Comparison of ENCODE assay signal across 32 mouse cellular contexts in the genomic region with DNA sequence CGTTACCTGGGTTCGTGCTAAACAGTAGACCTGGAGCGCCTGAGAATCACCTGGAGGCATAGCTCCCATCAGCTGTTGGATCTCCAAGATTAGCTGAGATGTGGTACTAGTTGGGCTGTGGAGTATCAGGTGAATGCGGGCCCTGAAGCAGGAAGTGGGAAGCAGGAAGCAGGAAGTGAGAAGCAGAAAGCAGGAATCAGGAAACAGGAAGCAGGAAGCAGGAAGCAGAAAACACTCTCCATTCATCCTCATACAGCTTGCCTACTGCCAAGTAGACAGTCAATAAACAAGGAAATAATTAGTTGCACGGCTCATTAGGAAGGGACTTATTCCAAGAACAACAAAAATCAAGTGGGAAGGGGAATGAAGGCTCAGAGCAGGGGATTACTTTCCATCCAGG.
"Had no signal": no experiment of that assay in that cellular context is flagged by ENCODE, and none has a peak within 500 bp of the region (broad histone marks: within the 10 kb centered on the region; RNA-seq: fewer than 3 reads in every experiment).

No protein-coding gene starts in this region.

- H3K9me3 ChIP-seq: limb, embryonic 10.5 days; limb, embryonic 12.5 days; limb, embryonic 13.5 days; limb, embryonic 15.5 days; liver, embryonic 12.5 days; liver, embryonic 13.5 days; liver, embryonic 15.5 days; lung, embryonic 15.5 days; midbrain, embryonic 10.5 days; midbrain, embryonic 12.5 days; midbrain, embryonic 13.5 days; midbrain, embryonic 15.5 days had no signal

- H3K4me1 ChIP-seq: limb, embryonic 10.5 days; limb, embryonic 12.5 days; limb, embryonic 15.5 days; liver, embryonic 12.5 days; liver, embryonic 13.5 days; liver, embryonic 15.5 days; lung, embryonic 15.5 days; midbrain, embryonic 12.5 days; midbrain, embryonic 15.5 days had no signal

- H3K27me3 ChIP-seq: limb, embryonic 12.5 days; limb, embryonic 13.5 days; limb, embryonic 15.5 days; liver, embryonic 12.5 days; liver, embryonic 13.5 days; liver, embryonic 15.5 days; lung, embryonic 15.5 days; midbrain, embryonic 12.5 days; midbrain, embryonic 13.5 days; midbrain, embryonic 15.5 days had no signal

- DNase-seq: left cerebral cortex, postnatal 4 days; liver; liver, embryonic 13.5 days; liver, postnatal 0 days; lung, adult 18-20 months; lung, adult 2 months; lung, embryonic 14.5 days; lung, postnatal 10 days; lung, postnatal 14 days; lung, postnatal 36 days; lung, postnatal 4 days; midbrain, embryonic 14.5 days had no signal

- ATAC-seq: liver, embryonic 12.5 days; liver, postnatal 0 days; lung, postnatal 0 days; midbrain, embryonic 13.5 days; midbrain, embryonic 15.5 days; midbrain, embryonic 16.5 days had no signal

- H3K9ac ChIP-seq: limb, embryonic 12.5 days; limb, embryonic 13.5 days; limb, embryonic 15.5 days; liver, embryonic 12.5 days; liver, embryonic 13.5 days; liver, embryonic 14.5 days; liver, embryonic 15.5 days; liver, postnatal 0 days; lung, embryonic 14.5 days; lung, embryonic 15.5 days; midbrain, embryonic 12.5 days; midbrain, embryonic 13.5 days; midbrain, embryonic 15.5 days had no signal

- H3K4me3 ChIP-seq: left cerebral cortex, adult 2 months; limb, embryonic 10.5 days; limb, embryonic 12.5 days; limb, embryonic 13.5 days; limb, embryonic 15.5 days; liver, embryonic 12.5 days; liver, embryonic 13.5 days; liver, embryonic 15.5 days; lung, embryonic 15.5 days; megakaryocyte, embryonic 14.5 days; midbrain, embryonic 10.5 days; midbrain, embryonic 12.5 days; midbrain, embryonic 13.5 days; midbrain, embryonic 15.5 days; myocyte had no signal

- H3K36me3 ChIP-seq: limb, embryonic 10.5 days; limb, embryonic 12.5 days; limb, embryonic 13.5 days; limb, embryonic 15.5 days; liver, embryonic 12.5 days; liver, embryonic 13.5 days; liver, embryonic 15.5 days; lung, embryonic 15.5 days; midbrain, embryonic 10.5 days; midbrain, embryonic 12.5 days; midbrain, embryonic 13.5 days; midbrain, embryonic 15.5 days had no signal

- H3K27ac ChIP-seq: left cerebral cortex, adult 2 months; limb, embryonic 10.5 days; limb, embryonic 12.5 days; limb, embryonic 13.5 days; limb, embryonic 15.5 days; liver, embryonic 12.5 days; liver, embryonic 13.5 days; liver, embryonic 14.5 days; liver, embryonic 15.5 days; lung, embryonic 15.5 days; macrophage; midbrain, embryonic 10.5 days; midbrain, embryonic 12.5 days; midbrain, embryonic 13.5 days; midbrain, embryonic 15.5 days had no signal

- H3K4me2 ChIP-seq: limb, embryonic 12.5 days; limb, embryonic 13.5 days; limb, embryonic 15.5 days; liver, embryonic 11.5 days; liver, embryonic 12.5 days; liver, embryonic 13.5 days; liver, embryonic 15.5 days; lung, embryonic 14.5 days; lung, embryonic 15.5 days; midbrain, embryonic 11.5 days; midbrain, embryonic 12.5 days; midbrain, embryonic 13.5 days; midbrain, embryonic 15.5 days had no signal
